Mouse (Mus musculus) right cerebral cortex, postnatal 14 days (tissue): ENCODE measurements at regions not wholly inside any gene's neighbourhood (a gene's known extent, or its start where the extent isn't known, plus 50 kb on each side); places are given as distances from the start of the nearest gene placed in this dataset.
A peak's percentile ranks its signal among the peaks of the same experiment; 100 is the strongest.

Experiments
- DNase-seq: peaks from one replicate; pipeline ENCODE4 v3.0.0; 2022

DNA sequence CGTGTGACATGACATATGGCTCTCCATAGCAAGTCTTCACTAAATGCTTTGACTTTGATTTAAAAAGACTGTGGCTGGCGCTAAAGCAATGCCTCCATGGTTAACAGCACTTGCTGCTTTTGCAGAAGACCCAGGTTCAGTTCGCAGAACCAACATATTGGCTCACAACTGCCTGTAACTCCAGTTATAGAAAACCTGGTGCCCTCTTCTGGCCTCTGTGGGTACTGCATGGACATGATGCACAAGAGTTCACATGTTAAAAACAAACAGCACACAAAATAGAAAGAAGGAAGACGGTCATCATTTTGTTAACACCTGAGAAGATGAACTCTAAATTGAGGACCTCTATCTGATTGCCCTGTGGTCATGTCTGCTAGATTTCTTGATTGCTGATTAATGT lies 423.8 kb downstream of the Rwdd3 start:
- DNase-seq = peak; percentile 25

DNA sequence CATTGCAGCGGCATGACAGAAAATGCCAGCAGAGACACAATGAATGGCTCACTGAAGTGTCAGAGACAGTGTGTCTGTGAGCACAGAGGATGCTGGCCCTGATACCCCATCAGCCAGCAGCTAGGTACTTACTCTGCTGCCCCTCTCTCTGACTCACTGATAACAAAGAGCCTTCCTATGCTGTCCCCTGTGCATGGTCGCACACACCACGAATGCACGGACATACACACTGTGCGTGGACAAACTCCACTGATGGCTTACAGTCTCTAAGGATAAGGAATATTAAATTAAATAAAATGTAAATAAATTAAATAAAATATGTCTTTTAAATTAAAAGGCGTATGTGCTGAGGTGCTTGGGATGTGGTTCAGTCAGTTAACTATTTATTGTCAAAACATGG lies 438.2 kb downstream of the Rwdd3 start:
- no peak for DNase-seq

DNA sequence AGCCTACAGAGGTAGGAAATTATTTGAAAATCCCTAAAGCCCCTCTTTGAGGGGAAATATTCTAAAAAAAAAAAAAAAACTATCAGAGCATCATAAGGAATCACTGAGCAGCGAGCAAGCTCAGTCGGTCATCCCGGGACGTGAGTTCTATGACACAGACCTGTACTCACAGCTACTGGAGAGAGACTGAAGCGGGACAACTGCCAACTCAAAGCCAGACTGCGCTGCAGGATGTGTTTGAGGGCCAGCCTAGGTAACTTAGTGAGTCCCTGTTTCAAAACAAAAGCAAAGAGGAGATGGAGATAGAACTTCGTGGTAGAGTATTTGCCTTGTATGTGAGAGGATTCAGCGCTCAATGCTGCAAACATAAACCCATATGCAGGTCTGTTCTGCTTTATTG lies 439.1 kb downstream of the Rwdd3 start:
- DNase-seq = no peak

DNA sequence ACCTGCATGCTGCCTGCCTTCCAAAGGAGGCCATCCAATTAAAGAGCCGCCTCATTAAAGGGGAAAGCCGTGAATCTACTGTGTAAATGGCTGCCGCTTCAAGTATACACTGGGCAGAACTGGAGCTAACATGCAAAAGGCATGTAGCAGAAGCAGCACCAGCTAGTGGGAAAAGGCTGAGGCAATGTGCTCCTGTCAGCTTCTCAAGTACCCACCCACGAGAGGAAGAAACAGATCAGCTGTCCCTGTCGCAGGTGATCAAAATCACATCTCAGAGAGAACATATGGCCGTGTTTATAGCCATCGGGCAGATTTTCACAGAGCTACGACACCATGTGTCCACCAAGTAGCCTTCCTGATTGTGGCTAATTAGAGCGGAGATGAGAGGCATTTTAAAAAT lies 440.2 kb downstream of the Rwdd3 start:
- DNase-seq = no peak

DNA sequence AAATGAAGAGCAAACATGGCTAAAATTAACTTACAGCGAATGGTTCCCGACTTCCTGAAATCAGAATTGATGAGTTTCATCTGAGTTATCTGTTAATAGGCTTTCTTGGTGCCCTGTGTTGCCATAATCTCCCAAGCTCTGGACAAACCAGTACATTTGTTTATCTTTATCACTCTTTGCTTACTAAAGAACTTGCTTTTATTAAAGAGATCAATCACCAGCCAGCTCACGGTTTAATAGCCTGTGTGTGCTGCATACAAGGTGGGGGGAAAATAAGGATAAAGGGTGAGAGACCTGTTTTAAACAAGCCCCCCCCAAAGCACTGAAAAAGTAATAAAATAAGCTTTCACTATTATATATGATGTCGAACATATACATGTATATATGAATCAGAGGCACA lies 441.3 kb downstream of the Rwdd3 start:
- no peak for DNase-seq

DNA sequence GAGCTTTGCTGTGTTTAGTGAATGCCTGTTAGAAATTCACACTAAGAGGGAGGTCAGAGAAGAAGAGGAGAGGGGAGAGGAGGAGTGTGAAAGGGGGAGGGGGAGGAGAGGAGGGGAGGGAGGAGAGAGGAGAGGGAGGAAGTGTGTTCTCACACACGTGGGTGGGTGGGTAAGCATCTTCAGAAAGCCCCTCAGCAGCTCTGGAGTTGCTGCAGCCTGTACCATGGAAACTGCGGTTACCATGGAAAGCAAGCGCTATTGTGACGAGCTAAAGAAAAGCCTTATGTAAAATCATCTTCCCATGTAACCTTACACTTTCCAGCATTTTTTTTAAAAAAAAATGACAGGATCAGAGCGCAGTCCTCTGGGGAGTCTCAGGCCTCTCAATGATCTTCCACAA lies 441.8 kb downstream of the Rwdd3 start:
- DNase-seq = peak; percentile 53

DNA sequence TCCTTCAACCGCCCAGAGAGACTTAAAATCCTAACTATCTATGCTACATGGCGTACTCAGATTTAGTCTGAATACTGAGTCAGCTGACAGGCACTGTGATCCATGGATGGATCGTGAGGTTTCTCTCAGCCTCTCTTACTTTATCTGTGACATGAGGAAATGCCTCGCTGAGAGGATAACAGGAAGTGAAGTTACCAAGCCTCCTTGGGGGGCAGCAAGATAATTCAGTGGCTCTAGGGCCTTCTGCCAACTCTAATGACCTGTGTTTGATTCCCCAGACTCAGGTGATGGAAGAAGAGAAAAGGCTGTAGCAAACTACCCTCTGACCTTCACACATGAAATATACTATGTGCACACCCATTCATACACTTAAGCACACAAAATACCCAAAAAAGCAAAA lies 486.3 kb downstream of the Rwdd3 start:
- DNase-seq = no peak

DNA sequence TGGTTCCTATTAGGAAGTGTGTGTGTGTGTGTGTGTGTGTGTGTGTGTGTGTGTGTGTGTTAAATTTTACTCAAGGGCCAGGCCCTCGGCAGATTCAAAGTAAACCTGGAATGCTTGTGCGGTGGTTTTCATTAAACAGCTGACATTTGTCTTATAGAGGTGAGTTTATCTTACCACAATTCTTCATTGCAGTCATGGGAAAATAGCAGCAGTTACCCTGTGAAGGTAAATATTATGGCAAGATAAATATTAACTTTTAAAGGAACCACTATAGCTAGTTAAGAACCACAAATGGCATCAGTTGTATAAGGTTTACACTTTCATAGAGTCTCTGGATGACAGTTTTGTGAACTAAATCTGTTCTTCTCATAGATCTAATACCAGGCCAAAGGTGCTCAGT lies 495.6 kb downstream of the Rwdd3 start:
- DNase-seq = no peak

DNA sequence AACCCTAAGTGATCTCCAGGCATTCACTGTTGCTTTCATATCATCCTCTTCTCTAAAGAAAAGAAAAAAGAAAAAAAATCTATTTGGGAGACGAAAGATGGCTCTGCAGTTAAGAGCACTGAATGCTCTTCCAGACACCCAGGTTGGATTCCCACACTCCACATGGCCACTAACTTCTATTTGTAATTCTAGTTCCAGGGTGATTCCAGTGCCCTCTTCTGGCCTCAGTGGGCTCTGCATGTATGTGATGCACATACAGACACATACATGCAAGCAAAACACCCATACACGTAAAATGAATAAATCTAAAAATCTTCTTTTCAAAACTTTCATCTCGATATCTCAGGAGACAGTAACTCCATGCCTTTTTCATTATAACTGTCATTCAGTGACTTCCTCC lies 502.8 kb downstream of the Rwdd3 start:
- no peak for DNase-seq

DNA sequence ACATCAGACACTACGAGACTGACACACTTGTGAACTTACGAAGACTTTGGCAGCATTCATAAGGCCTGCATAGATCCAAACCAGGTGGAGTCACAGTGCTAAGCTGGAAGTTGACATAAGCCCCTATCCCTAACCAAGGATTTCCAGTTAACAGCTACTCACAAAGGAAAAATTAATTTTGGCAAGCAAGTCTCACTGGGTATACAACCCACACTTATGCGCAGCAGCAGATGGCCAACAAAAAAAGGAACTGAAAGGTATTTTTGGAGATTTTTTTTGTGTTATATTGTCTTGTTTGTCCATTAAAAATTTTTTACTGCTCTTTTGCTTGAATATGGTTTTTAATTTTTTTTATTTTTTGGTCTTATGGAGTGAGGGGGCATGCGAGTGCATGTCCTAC lies 509.0 kb downstream of the Rwdd3 start:
- no peak for DNase-seq

DNA sequence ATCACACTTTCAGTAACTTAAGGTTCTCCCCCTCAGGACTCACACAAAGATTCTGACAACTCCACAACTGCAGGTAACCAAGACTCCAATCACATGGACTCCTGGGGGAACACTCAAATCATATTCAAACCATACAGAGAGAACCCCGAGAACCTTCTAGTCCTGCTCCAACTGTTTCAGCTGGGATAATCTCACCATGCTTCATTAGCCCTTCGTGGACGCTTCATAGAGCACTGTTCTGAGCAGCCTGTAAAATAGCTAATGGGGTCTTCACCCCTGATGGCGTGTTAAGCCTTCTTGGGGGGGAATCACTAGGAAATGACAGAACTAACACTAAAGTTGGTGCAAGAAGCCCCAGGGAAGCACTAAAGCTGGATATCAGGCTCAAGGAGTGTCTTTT lies 510.7 kb downstream of the Rwdd3 start:
- no peak for DNase-seq

DNA sequence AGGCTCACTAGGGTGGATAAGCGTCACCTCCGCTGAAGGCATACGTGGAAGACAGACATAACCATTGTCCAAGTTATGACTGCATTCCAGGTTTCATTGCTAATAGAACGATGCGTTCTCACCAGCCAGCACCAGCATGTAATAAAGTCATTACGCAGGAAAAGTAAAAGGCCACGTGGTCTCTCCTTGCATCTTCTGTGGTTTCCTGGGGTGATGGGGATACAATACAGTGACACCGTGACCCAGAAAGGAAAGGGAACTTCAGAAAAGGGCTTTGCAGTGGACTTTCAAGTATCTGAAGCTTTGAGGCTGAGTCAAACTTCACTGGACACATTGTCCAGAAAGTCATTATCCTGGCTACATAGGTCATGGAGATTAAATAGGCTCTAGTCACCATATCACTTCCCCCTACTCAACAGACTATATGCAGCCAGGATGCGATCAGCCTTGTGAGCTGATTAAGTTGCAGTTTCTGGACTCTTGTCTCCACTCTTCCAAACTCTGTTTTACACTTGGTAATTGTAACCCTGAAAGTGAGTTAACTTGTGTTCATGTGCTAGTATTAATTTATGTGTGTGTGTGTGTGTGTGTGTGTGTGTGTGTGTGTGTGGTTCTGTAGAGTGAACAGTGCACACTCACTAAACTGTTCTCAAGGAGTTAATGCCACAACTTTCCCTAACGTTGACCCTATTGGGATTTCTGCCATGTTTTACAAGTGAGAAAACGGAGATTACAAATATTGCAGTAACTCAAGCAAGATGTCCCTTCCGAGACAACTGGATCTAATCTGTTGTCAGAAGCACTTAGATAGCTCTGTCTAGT lies 522.2 kb downstream of the Rwdd3 start:
- no peak for DNase-seq

DNA sequence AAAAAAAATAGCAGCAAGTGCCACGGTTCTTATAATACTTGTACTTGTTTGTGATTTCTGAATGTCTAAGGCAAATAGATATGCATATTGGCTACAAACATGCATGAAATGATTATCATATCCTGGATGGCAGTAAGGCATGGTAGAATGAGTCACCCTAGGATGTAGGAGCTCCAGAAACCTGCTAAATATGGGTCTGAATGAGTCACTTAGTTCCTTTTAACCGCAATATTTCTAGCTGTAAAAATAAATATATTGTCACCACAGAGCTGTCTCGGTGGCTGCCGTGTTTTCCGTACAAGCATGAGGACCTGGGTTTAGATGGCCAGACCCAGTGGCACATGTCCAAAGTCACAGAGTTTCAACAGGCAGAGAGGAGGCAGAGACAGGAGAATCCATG lies 523.1 kb downstream of the Rwdd3 start:
- DNase-seq = no peak

DNA sequence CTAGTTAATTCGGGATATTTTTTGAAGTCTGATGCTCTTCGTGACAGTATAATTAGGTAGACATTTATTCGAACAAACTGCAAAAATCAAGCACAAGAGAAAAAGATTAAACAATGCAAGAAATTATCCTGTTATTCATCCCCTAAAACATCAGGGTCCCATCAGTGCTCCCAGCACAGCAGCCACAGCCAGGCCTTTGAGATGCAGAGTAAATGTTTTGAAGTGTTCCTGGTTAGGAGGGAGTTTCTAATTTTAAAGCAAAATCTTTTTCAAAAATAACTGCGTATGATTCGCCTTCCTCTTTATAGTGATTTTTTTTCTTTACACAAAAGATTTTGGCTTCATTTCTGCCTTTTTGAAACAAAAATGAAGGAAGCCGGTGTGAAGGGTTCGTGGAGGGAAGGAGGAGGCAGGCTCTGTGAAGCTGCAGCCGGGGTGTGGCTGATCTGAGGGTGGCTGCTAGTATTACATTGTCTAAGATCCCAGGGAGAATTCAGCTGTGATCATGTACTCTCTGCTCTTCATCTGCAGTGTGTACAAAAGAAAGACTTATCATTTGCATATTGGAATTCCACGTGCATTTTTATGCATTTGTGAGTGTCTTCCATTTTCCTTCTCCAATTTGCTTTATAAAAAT lies 534.7 kb downstream of the Rwdd3 start:
- no peak for DNase-seq

DNA sequence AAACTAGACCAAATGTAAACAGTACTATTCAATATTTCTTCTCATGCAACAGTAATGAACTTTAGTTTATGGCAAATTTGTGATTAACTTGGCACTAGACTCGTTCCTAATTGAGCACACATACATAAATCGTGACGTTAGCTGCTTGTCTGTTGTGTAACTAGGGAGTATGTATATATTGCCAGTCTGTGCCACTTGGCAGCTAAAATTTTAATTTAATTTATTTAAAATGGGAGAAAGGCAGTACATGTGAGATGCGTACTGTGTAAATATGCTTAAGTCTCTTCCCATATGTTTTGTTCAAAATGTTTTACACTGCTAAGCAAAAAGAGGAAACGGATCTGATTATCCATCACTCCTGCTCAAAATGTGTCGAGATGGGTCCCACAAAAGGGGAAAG lies 553.1 kb downstream of the Rwdd3 start:
- no peak for DNase-seq

DNA sequence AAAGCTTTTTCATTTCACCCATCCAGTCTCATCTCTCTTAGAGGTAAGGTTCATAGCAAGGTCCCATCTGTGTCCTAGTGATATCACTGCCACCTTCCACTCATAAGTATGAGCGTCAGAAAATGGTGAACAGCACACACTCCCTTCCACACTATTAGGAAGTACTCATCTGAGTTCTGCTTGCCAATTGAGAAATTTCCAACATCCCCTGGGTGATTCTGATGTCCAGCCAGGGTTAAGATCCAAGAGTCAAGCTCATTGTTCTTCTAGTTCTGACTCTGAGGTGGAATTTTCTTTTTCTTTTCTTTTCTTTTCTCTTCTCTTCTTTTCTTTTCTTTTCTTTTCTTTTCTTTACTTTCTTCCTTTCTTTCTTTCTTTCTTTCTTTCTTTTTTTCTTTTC lies 577.3 kb downstream of the Rwdd3 start:
- DNase-seq = no peak

DNA sequence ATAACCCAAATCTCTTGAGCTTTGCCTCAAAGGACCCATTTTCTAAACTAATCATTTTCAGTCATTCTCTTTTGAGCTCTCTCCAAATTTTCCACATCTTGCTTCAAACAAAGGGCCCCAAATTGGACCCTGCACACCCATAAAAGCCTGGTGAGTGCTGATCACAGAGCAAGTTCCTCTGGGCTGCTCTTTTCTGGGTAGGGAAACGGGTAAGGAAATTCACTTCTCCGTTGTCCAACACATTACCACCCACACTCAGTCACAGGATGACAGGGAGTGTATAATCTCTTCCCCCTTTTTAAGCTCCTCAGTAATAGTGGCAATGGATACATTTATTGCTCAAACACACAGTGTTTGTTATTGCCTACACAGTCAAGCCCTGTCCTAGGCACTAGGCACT lies 580.3 kb downstream of the Rwdd3 start:
- DNase-seq = no peak

DNA sequence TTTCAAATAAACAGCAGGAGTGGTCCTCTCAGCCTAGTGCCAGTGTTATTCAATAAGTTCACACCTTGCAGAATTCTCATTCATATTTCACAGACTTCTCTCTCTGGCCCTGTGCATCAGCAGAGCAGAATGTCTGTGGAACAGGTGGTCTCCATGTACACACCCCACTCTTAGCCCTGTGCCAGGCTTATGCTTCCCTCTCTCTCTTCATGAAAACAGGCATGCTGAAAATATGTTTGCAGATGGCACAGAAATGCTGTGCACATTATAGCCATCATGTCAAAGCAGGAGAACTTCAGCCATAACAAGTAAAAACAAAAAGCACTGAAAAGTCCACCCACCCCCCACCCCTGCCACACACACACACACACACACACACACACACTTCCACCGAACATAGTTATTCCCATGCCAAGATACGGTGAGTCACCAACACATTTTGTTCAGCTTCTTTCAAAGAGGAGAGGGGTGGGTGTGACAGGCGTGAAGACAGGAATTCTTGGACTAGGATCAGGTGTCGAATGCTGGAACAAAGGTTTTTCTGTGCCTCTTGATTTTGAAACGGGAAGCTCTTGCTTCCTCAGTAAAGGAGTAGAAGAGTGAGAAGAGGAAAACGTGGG lies 600.6 kb downstream of the Rwdd3 start:
- DNase-seq = peak; percentile 6

DNA sequence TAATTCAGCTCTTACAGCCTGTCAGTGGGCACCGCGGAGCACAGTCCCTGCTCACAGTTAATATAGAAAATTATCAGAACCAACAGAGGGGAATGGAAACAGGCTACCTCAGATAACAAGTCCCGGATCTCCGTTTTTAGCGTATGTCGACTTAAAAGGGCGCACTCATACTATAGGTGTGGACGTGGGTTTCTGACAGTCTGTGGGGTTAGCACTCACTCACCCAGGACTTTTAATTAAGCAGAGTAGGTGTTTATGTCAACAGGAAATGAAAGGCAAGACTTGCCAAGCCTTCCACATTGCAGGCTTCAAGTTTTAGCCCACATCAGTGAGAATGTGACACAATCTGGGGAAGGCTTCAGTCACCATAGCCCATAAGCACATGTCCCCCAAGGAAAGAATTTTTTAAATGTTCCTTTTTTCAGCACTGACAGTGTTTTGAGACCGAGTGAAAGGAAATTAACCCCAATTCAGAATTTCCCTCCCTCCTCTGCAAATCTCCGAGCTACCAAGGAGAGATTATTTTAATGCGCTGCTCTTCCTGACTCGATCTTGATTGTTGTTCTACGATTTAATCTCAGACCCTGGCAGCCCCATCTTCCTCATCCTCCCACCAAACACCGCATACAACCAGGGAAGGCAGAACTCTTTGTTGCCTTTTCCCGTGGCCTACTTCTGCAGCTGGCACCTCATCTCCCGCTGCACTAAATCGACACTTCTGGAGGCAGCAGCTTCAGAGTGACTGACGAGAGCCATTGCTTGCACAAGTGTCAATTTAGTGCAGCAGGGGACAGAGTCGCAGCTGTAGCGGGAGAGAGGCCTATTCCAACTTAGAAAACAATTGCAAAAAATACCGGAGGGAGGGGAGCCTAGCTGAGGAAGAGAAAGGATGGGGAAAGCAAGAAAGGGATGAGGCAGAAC lies 629.7 kb downstream of the Rwdd3 start:
- no peak for DNase-seq

DNA sequence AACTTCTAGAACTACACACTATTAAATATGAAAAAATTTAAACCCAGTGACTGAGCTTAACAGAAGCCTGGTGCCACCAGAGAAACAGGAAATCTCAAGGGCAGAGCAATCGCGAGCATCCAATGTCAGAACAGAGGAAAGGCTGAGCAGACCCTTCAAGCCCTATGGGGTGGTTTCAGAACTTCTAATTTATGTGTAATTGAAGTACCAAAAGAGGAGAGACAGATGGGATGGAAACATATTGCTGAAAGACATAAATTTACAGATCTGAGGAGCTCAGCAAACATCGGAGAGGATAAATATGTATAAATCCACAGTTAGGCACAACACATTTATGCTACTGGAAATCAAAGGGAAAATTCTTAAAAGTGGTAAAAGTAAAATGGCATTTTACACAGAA lies 637.6 kb downstream of the Rwdd3 start:
- DNase-seq = no peak

DNA sequence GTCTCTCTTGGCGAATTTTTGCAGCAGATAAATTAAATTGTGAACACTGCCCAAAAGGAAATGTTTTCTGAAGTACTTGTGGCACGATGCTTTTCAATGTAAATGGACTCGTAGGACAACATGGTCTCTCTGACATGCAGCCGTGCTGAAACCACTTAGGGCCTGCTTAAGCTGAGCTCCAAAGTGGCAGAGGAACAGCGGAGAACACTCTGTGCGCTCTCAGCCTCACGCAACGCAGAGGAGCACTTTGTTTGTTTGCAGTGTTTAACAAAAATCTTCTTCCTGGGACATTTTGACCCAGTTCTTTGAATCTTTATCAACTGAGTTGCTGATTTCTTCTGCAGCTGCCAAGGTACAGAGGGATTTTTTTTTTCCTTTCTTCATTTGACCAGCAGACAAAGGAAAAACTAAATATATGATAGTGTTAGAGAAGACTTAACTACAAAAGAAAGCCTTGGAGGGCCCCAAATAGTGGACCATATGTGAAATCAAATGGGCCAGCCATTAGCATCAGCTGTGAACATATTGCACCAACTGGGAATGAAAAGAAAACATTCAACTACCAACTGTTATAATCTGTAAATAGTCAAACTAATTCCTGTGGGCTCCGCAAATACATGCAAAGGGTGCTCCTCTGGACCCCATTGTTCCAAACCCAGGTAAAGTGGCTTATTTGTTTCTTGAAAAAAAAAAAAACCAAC lies 639.5 kb downstream of the Rwdd3 start:
- DNase-seq = no peak

DNA sequence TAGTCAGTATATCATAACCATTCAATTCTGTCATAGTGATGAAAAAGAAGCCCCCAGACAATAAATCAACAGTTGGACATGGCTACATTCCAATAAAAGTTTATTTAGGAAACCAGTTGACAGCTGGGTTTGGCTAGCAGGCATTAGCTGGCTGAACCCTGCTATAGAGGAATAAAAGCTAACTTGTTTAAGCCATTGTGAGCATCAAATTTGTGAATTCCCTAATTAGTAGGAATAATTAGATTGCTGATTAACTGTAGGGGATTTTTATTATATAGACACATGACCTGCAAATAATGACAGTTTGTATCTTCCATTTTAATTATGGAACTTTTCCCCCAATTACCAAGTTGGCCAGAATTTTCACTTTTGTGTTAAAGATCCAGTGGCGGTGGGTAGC lies 659.8 kb downstream of the Rwdd3 start:
- DNase-seq = no peak

DNA sequence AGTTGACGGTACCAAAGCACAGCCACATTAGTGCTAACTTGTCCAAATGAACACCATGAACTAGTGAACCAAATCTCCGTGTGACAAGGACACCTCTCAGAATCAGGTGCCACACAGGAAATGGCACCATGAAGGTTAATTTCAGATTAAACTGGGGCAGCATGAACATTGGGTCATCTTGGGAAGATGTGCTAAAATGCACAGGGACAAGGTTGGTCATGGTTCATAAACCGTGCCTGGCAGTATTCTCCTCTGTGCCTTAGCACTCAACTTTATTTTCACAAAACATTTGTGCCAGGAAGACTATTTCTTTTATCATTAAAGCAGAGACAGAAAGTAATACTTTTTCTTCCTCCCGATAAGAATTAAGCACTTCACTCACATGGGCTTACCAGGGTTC lies 672.6 kb downstream of the Rwdd3 start:
- DNase-seq = no peak
